Mouse (Mus musculus) forebrain, embryonic 12.5 days (tissue): ENCODE results near the gene Leng1. TPM values are rescaled to one million over a fixed set of nuclear protein-coding genes. Genes with fewer than 3 reads are reported as not detected.

Experiments
- ATAC-seq: fragments of 200-750 bp; cut with Nextera tagmentation; 2 replicates; pipeline ENCODE4 v1.8.0; 2017; ENCODE audit warnings: moderate TSS enrichment; ENCODE audit not compliant: low FRiP score
- H3K27ac ChIP-seq: fragments of 300-500 bp; sonication (generic); 2 replicates; pipeline ENCODE4 v1.5.1; 2016; ENCODE audit warnings: mild to moderate bottlenecking
- H3K27me3 ChIP-seq: fragments of 300-500 bp; sonication (generic); 2 replicates; pipeline ENCODE4 v1.6.1; 2016; ENCODE audit warnings: mild to moderate bottlenecking
- H3K36me3 ChIP-seq: fragments of 300-500 bp; sonication (generic); replicated peaks from 2 replicates; pipeline ENCODE4 v1.6.1; 2016; ENCODE audit warnings: mild to moderate bottlenecking
- H3K4me1 ChIP-seq: fragments of 300-500 bp; sonication (generic); 2 replicates; pipeline ENCODE4 v1.6.1; 2016
- H3K4me2 ChIP-seq: fragments of 300-500 bp; sonication (generic); 2 replicates; pipeline ENCODE4 v1.6.1; 2016; ENCODE audit warnings: mild to moderate bottlenecking, moderate library complexity
- H3K4me3 ChIP-seq: fragments of 300-500 bp; sonication (generic); replicated peaks from 2 replicates; pipeline ENCODE4 v1.5.1; 2016; ENCODE audit warnings: mild to moderate bottlenecking
- H3K9ac ChIP-seq: fragments of 300-500 bp; sonication (generic); 2 replicates; pipeline ENCODE4 v1.6.1; 2016; ENCODE audit warnings: mild to moderate bottlenecking
- H3K9me3 ChIP-seq: fragments of 300-500 bp; sonication (generic); 2 replicates; pipeline ENCODE4 v1.6.1; 2016
- WGBS: fragments of 180-500 bp; shearing (Covaris S2); methylation state at CpG from one replicate; pipeline ENCODE4 v1.1.7; 2016; 5-methylcytosine and 5-hydroxymethylcytosine counted together
- polyA plus RNA-seq: library from polyadenylated mRNA; unstranded; fragments of >200 nt; fragmentation: Nextera tagmentation; extraction: Ambion mirVana; gene quantifications from 2 replicates; pipeline ENCODE4 v1.2.1, GENCODE M21; 2016

The Leng1 gene
- polyA plus RNA-seq, 1 experiment from 2014 or later, result 21.7 TPM

DNA sequence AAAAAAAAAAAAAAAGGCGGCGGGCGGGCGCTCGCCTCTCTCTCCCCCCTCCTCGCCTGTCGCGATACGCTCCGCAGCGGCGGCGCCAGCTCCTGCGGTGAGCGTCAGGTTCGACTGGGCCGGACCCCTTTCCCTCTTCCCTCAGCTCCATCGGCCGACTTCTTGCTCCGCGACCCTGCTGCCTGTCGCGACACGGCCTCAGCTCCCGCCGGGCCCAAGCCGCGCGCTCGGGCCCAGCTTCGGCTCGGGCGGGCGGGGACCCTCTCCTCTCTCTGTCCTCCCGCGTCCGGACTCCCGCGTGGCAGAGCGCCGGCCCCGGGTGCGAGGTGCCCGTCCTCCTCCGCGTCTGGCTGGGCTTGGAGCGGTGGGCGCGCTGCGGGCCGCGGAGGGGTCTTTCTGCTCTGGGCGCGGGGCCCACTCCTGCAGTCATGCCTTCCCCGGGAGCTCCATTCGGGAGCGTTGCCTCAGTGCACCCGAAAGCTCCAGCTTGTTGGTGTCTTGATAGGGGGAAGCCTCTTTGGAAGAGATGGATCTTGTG is 20.1 kb downstream of the Leng1 start:
- H3K9ac ChIP-seq, result peak overlapping the region; percentile 99
- peaks cover 39% of the 10 kb centered on the region for H3K4me1 ChIP-seq
- H3K4me3 ChIP-seq, result peak overlapping the region; percentile 98
- no peaks in the 10 kb centered on the region for H3K27me3 ChIP-seq
- WGBS, result under 1% methylated on average over 44 of the region's 58 CpGs
- H3K4me2 ChIP-seq, result peak overlapping the region; percentile 94
- ATAC-seq, result peak; percentile 5; the same call in 1 of the 2 replicates
- H3K27ac ChIP-seq, result peak overlapping the region; percentile 97
- H3K36me3 ChIP-seq, result peaks cover 31% of the 10 kb centered on the region
- no peaks in the 10 kb centered on the region for H3K9me3 ChIP-seq

DNA sequence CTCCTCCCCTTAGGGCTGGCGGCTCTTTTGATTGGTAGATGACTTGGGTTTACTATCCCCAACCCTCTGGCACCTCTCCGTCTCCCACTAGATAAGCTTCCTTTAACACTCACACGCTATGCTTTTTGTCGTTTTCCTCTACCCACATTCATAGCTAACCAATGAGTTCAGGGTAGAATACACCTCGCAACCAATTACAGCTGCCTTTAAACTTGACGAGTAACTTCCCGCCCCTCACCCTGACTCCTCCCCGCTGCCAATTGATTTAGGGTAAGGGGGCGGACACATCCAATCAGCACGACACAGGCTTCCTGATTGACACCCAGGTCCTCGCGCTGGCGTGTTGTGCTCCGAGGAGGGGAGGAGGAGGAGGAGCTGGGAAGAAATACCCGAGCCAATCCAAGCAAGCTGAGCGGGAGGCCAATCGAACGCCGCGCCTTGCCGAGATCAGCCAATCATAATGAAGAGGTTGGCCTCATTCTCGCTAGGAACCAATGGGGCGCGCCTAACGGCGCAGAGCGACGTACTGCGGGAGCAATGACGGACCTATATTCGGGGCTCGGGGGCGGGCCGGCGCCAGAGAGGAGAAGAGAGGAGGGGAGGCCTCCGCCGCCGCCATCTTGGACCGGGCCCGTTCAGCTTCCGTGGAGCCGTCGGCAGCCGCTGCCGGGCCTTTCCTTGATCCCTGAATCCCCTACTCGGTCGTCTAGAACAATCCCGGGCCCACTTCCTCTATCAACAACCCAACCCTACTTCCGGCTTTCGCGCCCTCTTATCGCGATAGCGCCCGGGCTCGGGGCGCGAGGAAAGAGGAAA is 20.8 kb downstream of the Leng1 start, which contains the start of gene Cnot3:
TSS of gene Cnot3 (plus strand) at position 597 of the 816 bp plus-strand sequence.
- H3K27ac ChIP-seq, result peak within 1 kb of the TSS; percentile 97
- under 1% methylated on average over 48 of the region's 58 CpGs for whole genome bisulfite sequencing
- H3K36me3 ChIP-seq, result peaks cover 34% of the 10 kb centered on the region

DNA sequence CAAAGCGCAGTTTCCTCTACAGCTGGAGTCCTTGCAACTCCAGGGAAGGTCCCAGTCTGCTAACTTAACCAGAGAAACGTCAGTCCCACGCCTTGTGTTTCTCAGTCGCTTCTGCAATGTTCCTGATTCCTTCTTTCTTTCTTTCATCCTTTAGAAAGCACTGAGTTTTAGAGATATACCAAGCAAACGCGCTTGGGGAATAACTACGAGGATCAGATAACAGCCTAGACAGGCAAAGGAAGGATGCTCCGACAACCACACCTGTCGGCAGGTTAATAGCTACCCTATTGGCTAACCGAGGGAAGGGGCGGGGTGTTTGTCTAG is 21.3 kb downstream of the Leng1 start:
- Histone ChIP-seq H3K4me1 (peaks cover 39% of the 10 kb centered on the region), H3K27me3 (no peaks in the 10 kb centered on the region), H3K9me3 (no peaks in the 10 kb centered on the region), H3K27ac (peak overlapping the region; percentile 36; the same call in 1 of the 2 replicates), H3K9ac (peak overlapping the region; percentile 34; the same call in 1 of the 2 replicates), H3K36me3 (peaks cover 39% of the 10 kb centered on the region), H3K4me2 (peak overlapping the region; percentile 65), H3K4me3 (peak overlapping the region; percentile 98)
- ATAC-seq, result no peak
- WGBS, result 1% methylated on average over 11 of the region's 11 CpGs

More for the DNA sequence above, 20.8 kb downstream of the Leng1 start, which contains the start of gene Cnot3:
- Histone ChIP-seq H3K4me3 (peak within 1 kb of the TSS; percentile 98), H3K4me2 (peak within 1 kb of the TSS; percentile 94), H3K4me1 (peaks cover 39% of the 10 kb centered on the region), H3K9me3 (no peaks in the 10 kb centered on the region), H3K9ac (peak within 1 kb of the TSS; percentile 99), H3K27me3 (no peaks in the 10 kb centered on the region)
- peak; percentile 98 for ATAC-seq

DNA sequence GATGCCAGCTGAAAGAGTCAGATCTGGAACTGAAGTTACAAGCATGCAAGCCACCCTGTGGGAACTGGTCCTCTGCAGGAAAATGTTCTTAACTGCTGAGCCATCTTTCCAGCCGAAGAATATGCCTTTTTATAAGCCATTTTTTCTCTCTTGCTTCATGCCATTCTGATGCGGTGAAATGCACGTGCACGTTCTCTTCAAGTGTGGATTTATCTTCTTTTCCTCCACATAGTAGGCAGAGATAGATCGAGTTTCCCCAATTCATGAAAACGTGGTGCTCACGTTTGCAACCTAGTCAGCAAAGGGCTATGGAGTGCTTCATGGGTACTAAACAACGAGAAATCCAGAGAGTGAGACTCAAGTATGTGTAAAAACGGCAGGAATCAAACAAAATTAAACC is 21.8 kb downstream of the Leng1 start:
- H3K27ac ChIP-seq, result peak overlapping the region; percentile 36; the same call in 1 of the 2 replicates
- H3K4me3 ChIP-seq, result peak overlapping the region; percentile 98
- no peak for ATAC-seq
- H3K36me3 ChIP-seq, result peaks cover 42% of the 10 kb centered on the region
- H3K9ac ChIP-seq, result peak overlapping the region; percentile 34
- no peaks in the 10 kb centered on the region for H3K27me3 ChIP-seq
- peaks cover 35% of the 10 kb centered on the region for H3K4me1 ChIP-seq
- H3K9me3 ChIP-seq, result no peaks in the 10 kb centered on the region
- H3K4me2 ChIP-seq, result peak overlapping the region; percentile 65
- WGBS, result 22% methylated on average over 9 of the region's 9 CpGs

DNA sequence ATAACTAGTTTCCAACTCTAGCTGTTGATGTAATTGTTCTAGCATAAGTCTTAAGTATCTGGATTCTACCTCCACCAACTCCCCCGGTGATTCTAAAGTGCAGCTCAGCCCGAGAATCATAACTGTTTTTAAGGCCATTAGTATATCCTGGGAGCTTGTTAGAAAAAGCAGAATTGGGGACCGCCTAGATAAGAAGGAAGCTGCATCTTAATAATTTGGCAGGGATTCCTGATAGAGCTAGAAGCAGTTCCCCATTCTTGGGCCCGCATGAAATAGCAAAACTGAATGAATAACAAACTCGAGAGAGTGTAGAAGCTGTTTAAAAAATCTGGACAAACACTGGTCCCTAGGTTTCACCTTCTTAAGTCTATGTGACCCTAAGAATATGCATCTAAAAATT is 22.2 kb downstream of the Leng1 start:
- Histone ChIP-seq H3K27me3 (no peaks in the 10 kb centered on the region), H3K27ac (no peak overlapping the region), H3K4me3 (no peak overlapping the region), H3K4me1 (peaks cover 30% of the 10 kb centered on the region), H3K36me3 (peaks cover 43% of the 10 kb centered on the region), H3K9ac (no peak overlapping the region), H3K4me2 (no peak overlapping the region), H3K9me3 (no peaks in the 10 kb centered on the region)
- WGBS, result 73% methylated on average over 5 of the region's 5 CpGs
- no peak for ATAC-seq

DNA sequence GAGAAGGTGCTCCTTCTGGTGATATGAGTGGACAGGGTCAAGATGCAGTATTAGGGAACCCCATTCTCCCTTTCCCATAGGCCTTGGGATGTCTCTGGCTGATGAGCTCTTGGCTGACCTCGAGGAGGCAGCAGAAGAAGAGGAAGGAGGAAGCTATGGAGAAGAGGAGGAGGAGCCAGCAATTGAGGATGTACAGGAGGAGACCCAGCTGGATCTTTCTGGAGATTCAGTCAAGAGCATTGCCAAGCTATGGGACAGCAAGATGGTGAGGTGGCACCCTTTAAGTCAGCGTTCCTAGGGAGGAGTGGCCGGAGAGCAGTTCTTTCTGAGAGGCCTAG is 35.2 kb downstream of the Leng1 start:
- 48% methylated on average over 3 of the region's 3 CpGs for WGBS

DNA sequence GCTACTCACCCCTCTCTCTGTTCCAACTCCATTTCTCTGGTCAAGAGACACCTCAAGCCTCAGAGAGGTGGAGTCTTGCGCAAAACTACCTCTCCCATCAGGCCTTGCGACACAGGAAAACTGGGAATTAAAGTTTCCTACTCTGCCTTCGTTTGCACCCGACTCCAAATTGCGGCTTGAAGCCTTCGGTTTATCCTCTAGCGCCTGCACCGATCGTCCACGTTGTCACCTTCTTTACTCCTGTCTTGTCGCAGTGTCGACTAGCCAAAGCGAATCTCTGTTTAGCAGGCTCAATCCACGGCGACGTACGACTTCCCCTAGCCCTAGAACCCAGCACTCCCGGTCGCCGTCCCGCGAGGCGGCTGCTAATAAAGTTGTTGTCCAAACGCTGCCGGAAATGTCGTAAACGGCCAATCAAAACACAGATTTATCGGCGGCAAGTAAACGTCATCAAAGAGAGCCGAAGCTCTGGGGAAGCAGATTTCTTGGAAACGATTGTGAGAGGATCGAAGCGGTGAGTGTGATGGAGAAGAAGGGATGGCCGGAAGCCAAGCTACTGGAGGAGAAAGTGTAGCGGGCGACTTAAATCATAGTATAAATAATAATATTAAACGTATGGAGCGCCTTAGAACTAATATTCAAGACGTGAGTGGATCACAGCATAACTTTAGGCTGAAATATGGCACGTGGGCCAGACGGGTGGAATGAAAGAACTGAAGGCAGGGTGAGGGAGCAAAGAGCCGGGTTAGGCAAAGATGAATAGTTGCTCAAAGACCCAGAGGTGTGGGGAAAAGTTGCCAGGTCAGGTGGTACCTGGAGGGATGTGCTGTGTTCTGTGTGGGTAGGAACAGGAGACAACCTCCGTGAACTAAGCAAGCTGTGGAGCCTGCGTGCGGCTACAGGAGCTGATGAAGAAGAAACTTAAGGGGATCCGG is 35.8 kb downstream of the Leng1 start, which contains the start of the genes Tfpt and Prpf31:
TSS of gene Tfpt (minus strand) at position 387 of the 935 bp plus-strand sequence.
TSS of gene Prpf31 (plus strand) at position 443 of the 935 bp plus-strand sequence.
- H3K9me3 ChIP-seq, result no peaks in the 10 kb centered on the region
- WGBS, result 1% methylated on average over 47 of the region's 47 CpGs
- H3K4me1 ChIP-seq, result peaks cover 20% of the 10 kb centered on the region
- H3K9ac ChIP-seq, result peak within 1 kb of the TSS; percentile 89
- peak within 1 kb of the TSS; percentile 96 for H3K4me2 ChIP-seq
- H3K36me3 ChIP-seq, result peaks cover 39% of the 10 kb centered on the region
- H3K27ac ChIP-seq, result peak within 1 kb of the TSS; percentile 59
- H3K27me3 ChIP-seq, result no peaks in the 10 kb centered on the region
- H3K4me3 ChIP-seq, result peak within 1 kb of the TSS; percentile 70
- peak; percentile 89 for ATAC-seq

More for the DNA sequence above, 35.2 kb downstream of the Leng1 start:
- H3K4me3 ChIP-seq, result peak overlapping the region; percentile 70
- H3K27me3 ChIP-seq, result no peaks in the 10 kb centered on the region
- no peak overlapping the region for H3K27ac ChIP-seq
- H3K9ac ChIP-seq, result peak overlapping the region; percentile 89
- H3K4me1 ChIP-seq, result peaks cover 20% of the 10 kb centered on the region
- no peaks in the 10 kb centered on the region for H3K9me3 ChIP-seq
- ATAC-seq, result 0 out of 2 replicates have a peak, but pooled peaks have one; percentile 4
- H3K36me3 ChIP-seq, result peaks cover 41% of the 10 kb centered on the region
- peak overlapping the region; percentile 96 for H3K4me2 ChIP-seq

DNA sequence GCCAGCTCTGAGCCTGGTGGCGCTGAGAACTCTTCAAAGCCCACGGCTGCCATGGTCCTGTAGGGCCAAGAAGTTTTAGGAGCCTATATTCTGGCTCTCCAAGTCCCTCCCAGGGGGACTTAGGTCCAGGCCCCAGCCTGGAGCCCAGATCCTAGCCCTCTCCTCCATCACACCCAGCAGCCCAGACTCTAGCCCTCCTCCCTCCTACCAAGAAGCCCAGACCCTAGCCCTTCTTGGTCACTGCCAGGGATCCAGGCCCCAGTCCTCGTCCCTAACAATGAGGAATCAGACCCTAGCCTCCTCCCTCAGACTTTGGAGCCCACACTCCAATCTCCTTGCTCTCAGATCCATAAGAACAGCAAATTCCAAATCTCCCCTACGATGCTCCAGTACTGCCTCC is 36.6 kb downstream of the Leng1 start:
- Histone ChIP-seq H3K9ac (peak overlapping the region; percentile 89), H3K27ac (peak overlapping the region; percentile 59), H3K9me3 (no peaks in the 10 kb centered on the region), H3K4me1 (peaks cover 20% of the 10 kb centered on the region), H3K27me3 (no peaks in the 10 kb centered on the region), H3K4me3 (peak overlapping the region; percentile 70), H3K36me3 (peaks cover 38% of the 10 kb centered on the region), H3K4me2 (peak overlapping the region; percentile 96)
- WGBS, result 38% methylated on average over 4 of the region's 4 CpGs
- ATAC-seq, result peak; percentile 59

DNA sequence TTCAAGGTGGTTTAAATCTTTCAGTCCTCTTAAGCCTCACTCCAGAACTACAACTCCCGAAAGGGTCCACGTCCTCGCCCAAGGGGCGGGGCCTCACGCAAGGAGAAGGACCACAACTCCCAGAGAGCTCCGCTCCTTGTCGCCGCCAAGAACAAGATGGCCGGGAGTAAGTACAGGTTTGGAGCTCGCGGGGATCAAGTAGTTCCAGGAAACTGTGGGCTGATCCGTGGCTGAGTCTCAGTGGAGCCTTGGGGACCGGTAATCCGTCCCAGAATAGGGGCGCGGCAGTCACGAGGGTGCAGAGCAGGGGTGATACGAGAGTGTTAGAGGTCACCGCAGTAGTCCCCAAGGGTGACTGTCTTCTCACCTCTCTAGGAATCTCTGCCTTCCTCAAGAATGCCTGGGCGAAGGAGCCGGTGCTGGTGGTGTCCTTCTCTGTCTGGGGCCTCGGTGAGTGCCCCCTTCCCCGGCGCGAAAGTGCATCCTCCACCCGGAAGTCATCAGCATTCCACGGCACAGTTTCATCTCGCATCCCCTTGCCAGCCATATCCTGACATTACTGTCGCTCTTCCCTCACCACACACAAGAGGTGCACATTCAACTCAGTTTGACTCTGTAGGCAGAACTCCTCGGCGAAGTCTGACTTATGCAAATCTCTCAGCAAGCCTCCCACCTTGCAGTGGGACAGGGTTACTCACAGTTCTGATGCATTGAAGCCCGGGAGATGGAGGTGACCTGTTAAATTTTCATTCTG is 48.2 kb downstream of the Leng1 start, which contains the start of gene Ndufa3:
TSS of gene Ndufa3 (plus strand) at position 132 of the 754 bp plus-strand sequence.
- H3K9me3 ChIP-seq, result no peaks in the 10 kb centered on the region
- peaks cover 11% of the 10 kb centered on the region for H3K4me1 ChIP-seq
- peak within 1 kb of the TSS; percentile 81 for H3K9ac ChIP-seq
- peak within 1 kb of the TSS; percentile 42; the same call in 1 of the 2 replicates for H3K27ac ChIP-seq
- no peaks in the 10 kb centered on the region for H3K27me3 ChIP-seq
- peak within 1 kb of the TSS; percentile 76 for H3K4me2 ChIP-seq
- peaks cover 28% of the 10 kb centered on the region for H3K36me3 ChIP-seq
- H3K4me3 ChIP-seq, result peak within 1 kb of the TSS; percentile 79
- 2% methylated on average over 32 of the region's 32 CpGs for WGBS
- peak; percentile 96 for ATAC-seq

DNA sequence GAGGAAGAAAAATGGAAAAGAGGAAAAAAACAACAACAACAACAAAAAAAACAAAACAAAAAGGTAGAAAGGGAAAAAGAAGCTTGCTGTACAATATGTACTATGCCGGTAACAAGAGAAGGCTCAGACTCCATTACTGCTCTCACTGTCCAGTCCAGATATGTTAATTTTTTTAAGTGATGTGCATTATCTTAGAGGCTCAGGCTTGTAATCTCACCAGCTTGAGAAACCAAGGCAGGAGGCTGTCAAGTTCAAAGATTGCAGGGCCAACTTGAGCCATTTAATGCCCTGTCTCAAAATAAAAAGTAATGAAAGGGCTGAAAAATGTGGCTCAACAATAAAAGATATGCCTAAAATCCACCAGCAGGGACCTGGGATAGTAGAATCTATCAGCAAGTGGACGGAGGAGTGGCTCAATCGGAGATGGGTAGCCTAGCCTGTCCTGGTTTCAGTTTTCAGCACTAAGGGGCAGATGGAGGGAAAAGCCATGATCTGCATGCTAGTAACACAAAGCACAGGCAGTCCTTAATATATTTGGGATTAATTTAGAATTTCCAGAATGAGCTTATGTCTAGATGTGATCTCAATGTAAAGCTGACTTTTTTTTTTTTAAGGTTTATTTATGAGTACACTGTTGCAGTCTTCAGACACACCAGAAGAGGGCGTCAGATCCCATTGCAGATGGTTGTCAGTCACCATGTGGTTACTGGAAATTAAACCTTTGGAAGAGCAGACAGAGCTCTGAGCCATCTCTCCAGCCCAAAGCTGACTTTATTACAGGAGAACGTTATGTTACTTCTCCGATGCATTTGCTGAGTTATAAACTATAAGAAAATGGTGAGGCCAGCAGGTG is 49.0 kb downstream of the Leng1 start:
- Histone ChIP-seq H3K9me3 (no peaks in the 10 kb centered on the region), H3K27ac (no peak overlapping the region), H3K4me3 (peak overlapping the region; percentile 79), H3K4me1 (peaks cover 11% of the 10 kb centered on the region), H3K36me3 (peaks cover 22% of the 10 kb centered on the region), H3K27me3 (no peaks in the 10 kb centered on the region), H3K9ac (0 out of 2 replicates have a peak overlapping the region, but pooled peaks have one; percentile 81), H3K4me2 (peak overlapping the region; percentile 76; the same call in 1 of the 2 replicates)
- peak; percentile 45 for ATAC-seq
- WGBS, result 42% methylated on average over 6 of the region's 6 CpGs
